Mouse (Mus musculus): ENCODE measurements around the gene Zfp369. TPM values are rescaled to one million over a fixed set of nuclear protein-coding genes. Genes with fewer than 3 reads are reported as not detected.

Gene Zfp369
- polyA plus RNA-seq (2015; fragmentation: Nextera tagmentation; extraction: Ambion mirVana): 11.8 and 12.7 TPM in 2 replicates

DNA sequence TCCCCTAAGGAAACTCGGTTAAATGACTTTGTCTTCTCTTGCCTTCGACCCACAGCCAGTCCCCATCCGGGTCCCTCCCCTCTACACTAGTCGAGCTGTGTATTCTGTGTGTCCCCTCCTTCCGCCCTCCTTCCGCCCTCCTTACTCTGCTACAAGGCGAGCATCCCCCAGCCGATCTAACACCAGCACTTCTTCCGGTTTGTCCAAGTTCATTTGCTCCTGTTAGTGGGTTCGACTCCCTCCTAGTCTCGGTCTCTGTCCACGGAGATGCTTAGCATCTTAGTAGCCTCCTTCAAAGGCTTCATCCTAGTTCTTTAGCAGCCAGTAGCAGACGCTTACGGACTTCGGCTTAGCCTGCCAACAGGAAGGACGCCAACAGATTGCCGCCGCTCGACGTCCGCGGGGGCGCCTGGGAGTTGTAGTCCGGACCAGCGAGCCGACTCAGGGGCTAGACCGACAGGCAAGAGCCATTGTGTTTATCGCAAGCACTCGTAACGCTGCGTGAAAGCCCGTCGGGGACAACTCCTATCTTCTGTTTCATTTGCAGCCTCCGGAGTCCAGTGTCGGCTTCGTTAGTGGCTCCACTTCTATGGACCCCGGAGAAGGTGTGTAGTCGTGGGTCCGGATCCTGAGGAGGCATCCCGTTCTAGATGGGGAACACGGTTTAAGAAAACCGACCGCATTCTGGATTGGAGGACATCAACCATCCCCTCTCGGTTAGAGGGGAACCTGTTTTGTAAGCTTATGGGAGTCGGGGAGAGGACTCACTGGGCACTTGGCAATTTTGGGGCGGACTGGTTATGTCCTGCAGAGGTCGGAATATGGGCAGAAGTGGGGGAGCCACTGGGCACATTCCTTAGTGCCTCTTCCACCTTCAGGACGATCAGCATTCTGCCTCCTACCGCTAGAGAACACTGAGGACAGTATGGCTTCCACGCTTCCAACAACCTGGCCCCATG is at the start of gene Zfp369:
Gene Zfp369, plus strand, starts transcription at position 432 of the 959 bp plus-strand sequence.
- peak; percentile 98 for ATAC-seq (ENCODE audit: insufficient number of reproducible peaks, low FRiP score, low TSS enrichment, low read depth)

DNA sequence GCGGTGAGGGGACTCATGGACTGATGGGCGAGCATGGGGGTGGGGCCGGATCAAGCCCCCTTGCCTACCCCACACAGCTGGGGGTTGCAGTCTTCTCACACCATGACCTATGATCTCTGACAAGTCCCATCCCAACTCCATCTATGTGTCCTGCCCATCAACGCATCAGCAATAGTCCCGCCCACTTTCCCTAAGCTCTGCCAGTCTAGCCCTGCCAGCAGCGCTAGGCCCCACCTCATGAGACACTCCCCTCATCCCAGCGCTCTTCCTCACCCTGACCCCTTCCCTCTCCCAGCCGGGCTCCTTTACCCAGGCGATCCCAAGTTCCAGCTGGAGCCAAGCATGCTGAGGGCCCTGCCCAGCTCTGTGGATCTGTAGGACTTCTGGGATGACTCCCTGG is 41.4 kb upstream of the Zfp369 start:
- no peak for ATAC-seq (ENCODE audit: insufficient number of reproducible peaks, low FRiP score, low TSS enrichment, low read depth)
- H3K4me1 ChIP-seq: peaks cover 9% of the 10 kb centered on the region
- no peaks in the 10 kb centered on the region for H3K27me3 ChIP-seq
- 72% methylated on average over 9 of the region's 9 CpGs for WGBS
- H3K4me2 ChIP-seq (replicated peaks): no peak overlapping the region
- no peak overlapping the region for H3K9ac ChIP-seq
- no peak overlapping the region for H3K27ac ChIP-seq (replicated peaks)
- H3K9me3 ChIP-seq (replicated peaks): no peaks in the 10 kb centered on the region
- no peak overlapping the region for H3K4me3 ChIP-seq (replicated peaks)
- H3K36me3 ChIP-seq: no peaks in the 10 kb centered on the region

More for the DNA sequence above, at the start of gene Zfp369:
- H3K4me2 ChIP-seq (replicated peaks): peak within 1 kb of the TSS; percentile 60
- peaks cover 11% of the 10 kb centered on the region; the same call in 1 of the 2 replicates for H3K9me3 ChIP-seq (replicated peaks)
- 0 out of 2 replicates have a peak, but pooled peaks cover 6% of the 10 kb centered on the region for H3K4me1 ChIP-seq
- H3K27ac ChIP-seq (replicated peaks): peak within 1 kb of the TSS; percentile 88
- peak within 1 kb of the TSS; percentile 68 for H3K4me3 ChIP-seq (replicated peaks)
- peaks cover 22% of the 10 kb centered on the region for H3K36me3 ChIP-seq
- WGBS: under 1% methylated on average over 50 of the region's 50 CpGs
- H3K9ac ChIP-seq: peak within 1 kb of the TSS; percentile 50
- no peaks in the 10 kb centered on the region for H3K27me3 ChIP-seq

DNA sequence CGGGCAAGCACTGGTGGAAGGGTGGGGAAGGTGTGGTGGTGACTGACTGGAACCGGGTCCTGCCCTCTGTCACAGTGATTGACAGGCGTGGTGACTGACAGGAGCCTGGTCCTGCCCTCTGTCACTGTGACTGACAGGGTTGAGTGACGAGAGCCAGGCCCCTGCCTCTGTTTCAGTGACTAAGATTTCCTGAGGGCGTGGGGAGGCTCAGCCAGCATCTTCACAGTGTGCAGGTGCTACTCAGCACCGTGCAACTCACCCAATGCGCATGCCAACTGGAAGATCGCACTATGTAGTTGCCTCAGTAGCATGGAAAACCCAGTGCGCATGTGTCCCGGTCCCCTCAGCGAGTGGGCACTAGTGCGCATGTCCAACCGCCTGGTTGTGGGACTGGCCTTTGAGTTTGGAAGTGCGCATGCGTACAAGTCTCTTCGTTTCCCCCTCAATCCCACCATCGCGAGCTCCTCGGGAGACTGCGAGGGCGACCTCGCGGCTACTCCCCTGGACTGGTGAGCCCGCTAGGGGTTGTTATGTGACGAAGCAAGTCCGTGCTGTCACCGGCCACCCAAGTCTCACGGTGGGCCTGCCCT is 38.0 kb upstream of the Zfp369 start:
- ATAC-seq (ENCODE audit: insufficient number of reproducible peaks, low FRiP score, low TSS enrichment, low read depth): peak; percentile 89
- no peaks in the 10 kb centered on the region for H3K27me3 ChIP-seq
- peaks cover 13% of the 10 kb centered on the region for H3K4me1 ChIP-seq
- H3K4me3 ChIP-seq (replicated peaks): peak overlapping the region; percentile 84
- H3K27ac ChIP-seq (replicated peaks): peak overlapping the region; percentile 95
- H3K9me3 ChIP-seq (replicated peaks): peaks cover 1% of the 10 kb centered on the region
- H3K36me3 ChIP-seq: peaks cover 13% of the 10 kb centered on the region; the same call in 1 of the 2 replicates
- peak overlapping the region; percentile 55 for H3K9ac ChIP-seq
- peak overlapping the region; percentile 99 for H3K4me2 ChIP-seq (replicated peaks)
- WGBS: 1% methylated on average over 28 of the region's 28 CpGs

- H3K27me3 ChIP-seq: no peaks in the 10 kb centered on the region
- peaks cover 13% of the 10 kb centered on the region for H3K4me1 ChIP-seq
- peak; percentile 82 for ATAC-seq (ENCODE audit: insufficient number of reproducible peaks, low FRiP score, low TSS enrichment, low read depth)
- H3K9ac ChIP-seq: peak overlapping the region; percentile 55
- H3K27ac ChIP-seq (replicated peaks): peak overlapping the region; percentile 95
- H3K4me2 ChIP-seq (replicated peaks): peak overlapping the region; percentile 99
- WGBS: under 1% methylated on average over 45 of the region's 45 CpGs
- H3K9me3 ChIP-seq (replicated peaks): peaks cover 7% of the 10 kb centered on the region
- peaks cover 14% of the 10 kb centered on the region; the same call in 1 of the 2 replicates for H3K36me3 ChIP-seq
- peak overlapping the region; percentile 84 for H3K4me3 ChIP-seq (replicated peaks)
Observed at GRCm38 (mm10) chr13:65241099-65241626, 37.5 kb upstream of the Zfp369 start.

GRCm38 (mm10) chr13:65241627-65242318 is 36.8 kb upstream of the Zfp369 start:
- Histone ChIP-seq H3K27ac (replicated peaks) (peak overlapping the region; percentile 95), H3K36me3 (peaks cover 14% of the 10 kb centered on the region; the same call in 1 of the 2 replicates), H3K27me3 (no peaks in the 10 kb centered on the region), H3K4me3 (replicated peaks) (peak overlapping the region; percentile 84), H3K4me2 (replicated peaks) (peak overlapping the region; percentile 99), H3K4me1 (peaks cover 13% of the 10 kb centered on the region), H3K9me3 (replicated peaks) (peaks cover 9% of the 10 kb centered on the region), H3K9ac (peak overlapping the region; percentile 55)
- peak; percentile 2; the same call in 1 of the 2 replicates for ATAC-seq (ENCODE audit: insufficient number of reproducible peaks, low FRiP score, low TSS enrichment, low read depth)
- WGBS: 3% methylated on average over 51 of the region's 51 CpGs

DNA sequence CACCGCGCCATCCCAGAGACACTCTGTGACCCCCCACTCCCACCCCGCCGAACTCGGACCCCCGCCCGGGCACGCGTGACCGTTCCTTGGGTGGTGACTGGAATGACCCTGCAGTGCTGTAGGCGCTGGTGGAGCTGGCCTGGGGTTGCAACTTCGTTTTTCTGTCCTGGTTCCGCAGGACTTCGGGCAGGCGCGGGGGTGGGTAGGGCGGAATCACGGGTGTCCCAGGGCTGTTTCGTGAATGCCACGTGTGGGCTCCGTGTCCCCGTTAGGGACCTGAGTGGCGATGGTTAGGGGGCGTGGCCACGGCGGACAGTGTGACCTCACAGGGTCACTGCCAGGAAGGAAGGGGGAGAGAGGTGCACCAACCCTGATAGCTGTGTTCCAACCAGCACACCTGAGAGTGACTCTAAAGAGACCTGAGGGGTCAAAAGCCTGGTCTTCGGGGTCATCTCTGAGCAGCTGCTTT is 36.3 kb upstream of the Zfp369 start:
- 41% methylated on average over 27 of the region's 27 CpGs for WGBS
- no peak for ATAC-seq (ENCODE audit: insufficient number of reproducible peaks, low FRiP score, low TSS enrichment, low read depth)

GRCm38 (mm10) chr13:65243273-65243672 is 35.3 kb upstream of the Zfp369 start:
- no peak overlapping the region for H3K9ac ChIP-seq
- peaks cover 9% of the 10 kb centered on the region for H3K9me3 ChIP-seq (replicated peaks)
- no peak overlapping the region for H3K27ac ChIP-seq (replicated peaks)
- WGBS: 95% methylated on average over 4 of the region's 4 CpGs
- no peak overlapping the region for H3K4me3 ChIP-seq (replicated peaks)
- peaks cover 17% of the 10 kb centered on the region; the same call in 1 of the 2 replicates for H3K36me3 ChIP-seq
- H3K27me3 ChIP-seq: no peaks in the 10 kb centered on the region
- peaks cover 13% of the 10 kb centered on the region for H3K4me1 ChIP-seq
- no peak overlapping the region for H3K4me2 ChIP-seq (replicated peaks)
- no peak for ATAC-seq (ENCODE audit: insufficient number of reproducible peaks, low FRiP score, low TSS enrichment, low read depth)

More for the DNA sequence above, 36.3 kb upstream of the Zfp369 start:
- Histone ChIP-seq H3K4me3 (replicated peaks) (peak overlapping the region; percentile 84), H3K36me3 (peaks cover 14% of the 10 kb centered on the region; the same call in 1 of the 2 replicates), H3K4me1 (peaks cover 13% of the 10 kb centered on the region), H3K9ac (no peak overlapping the region; the same call in 1 of the 2 replicates), H3K27ac (replicated peaks) (no peak overlapping the region), H3K4me2 (replicated peaks) (peak overlapping the region; percentile 99), H3K27me3 (no peaks in the 10 kb centered on the region), H3K9me3 (replicated peaks) (peaks cover 9% of the 10 kb centered on the region)

GRCm38 (mm10) chr13:65258175-65258954 is 20.2 kb upstream of the Zfp369 start:
- peaks cover 17% of the 10 kb centered on the region for H3K36me3 ChIP-seq
- peak overlapping the region; percentile 12; the same call in 1 of the 2 replicates for H3K4me3 ChIP-seq (replicated peaks)
- H3K27ac ChIP-seq (replicated peaks): no peak overlapping the region
- ATAC-seq (ENCODE audit: insufficient number of reproducible peaks, low FRiP score, low TSS enrichment, low read depth): peak; percentile 60
- peak overlapping the region; percentile 27 for H3K4me2 ChIP-seq (replicated peaks)
- 28% methylated on average over 36 of the region's 36 CpGs for WGBS
- H3K9me3 ChIP-seq (replicated peaks): peaks cover 61% of the 10 kb centered on the region
- no peak overlapping the region for H3K9ac ChIP-seq
- no peaks in the 10 kb centered on the region for H3K4me1 ChIP-seq
- H3K27me3 ChIP-seq: no peaks in the 10 kb centered on the region

DNA sequence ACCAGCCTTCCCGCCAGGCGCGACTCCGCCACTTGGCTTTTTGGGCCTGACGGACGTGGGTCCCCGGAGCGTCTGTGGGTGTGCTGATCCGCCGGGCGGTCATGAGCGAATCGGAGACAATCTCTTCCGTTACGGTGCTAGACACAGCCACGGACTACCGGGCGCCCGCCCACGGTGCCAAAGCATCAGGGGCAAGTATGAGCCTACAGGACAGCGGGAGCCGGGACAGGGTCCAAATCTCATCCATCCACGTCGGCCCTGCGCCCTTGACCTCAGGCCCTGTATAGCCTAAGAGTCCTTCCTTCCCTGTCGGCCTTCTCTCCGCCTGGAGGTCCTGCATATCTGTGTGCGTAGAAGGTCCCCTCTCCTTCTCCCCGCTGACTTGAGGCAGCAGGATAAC is 19.4 kb upstream of the Zfp369 start, which contains the start of gene Gm10775:
Gene Gm10775, plus strand, starts transcription at position 301 of the 400 bp plus-strand sequence.
- WGBS: 48% methylated on average over 29 of the region's 29 CpGs
- no peaks in the 10 kb centered on the region for H3K27me3 ChIP-seq
- H3K4me1 ChIP-seq: no peaks in the 10 kb centered on the region
- peaks cover 64% of the 10 kb centered on the region for H3K9me3 ChIP-seq (replicated peaks)
- ATAC-seq (ENCODE audit: insufficient number of reproducible peaks, low FRiP score, low TSS enrichment, low read depth): no peak
- peak within 1 kb of the TSS; percentile 12; the same call in 1 of the 2 replicates for H3K4me3 ChIP-seq (replicated peaks)
- H3K4me2 ChIP-seq (replicated peaks): peak within 1 kb of the TSS; percentile 27
- no peak within 1 kb of the TSS for H3K9ac ChIP-seq
- peaks cover 21% of the 10 kb centered on the region for H3K36me3 ChIP-seq
- no peak within 1 kb of the TSS for H3K27ac ChIP-seq (replicated peaks)

GRCm38 (mm10) chr13:65262086-65262485 is 16.5 kb upstream of the Zfp369 start:
- no peak overlapping the region for H3K4me2 ChIP-seq (replicated peaks)
- no peak overlapping the region for H3K27ac ChIP-seq (replicated peaks)
- H3K27me3 ChIP-seq: no peaks in the 10 kb centered on the region
- no peak for ATAC-seq (ENCODE audit: insufficient number of reproducible peaks, low FRiP score, low TSS enrichment, low read depth)
- no peak overlapping the region for H3K4me3 ChIP-seq (replicated peaks)
- 97% methylated on average over 5 of the region's 5 CpGs for WGBS
- no peaks in the 10 kb centered on the region for H3K4me1 ChIP-seq
- peaks cover 71% of the 10 kb centered on the region for H3K9me3 ChIP-seq (replicated peaks)
- H3K9ac ChIP-seq: no peak overlapping the region
- H3K36me3 ChIP-seq: peaks cover 27% of the 10 kb centered on the region

All from embryonic facial prominence, embryonic 15.5 days (tissue).